Mouse (Mus musculus): ENCODE measurements around the gene Col2a1. TPM values are rescaled to one million over a fixed set of nuclear protein-coding genes. Genes with fewer than 3 reads are reported as not detected.

Col2a1 gene
- polyA plus RNA-seq, 1 experiment from 2014 or later, result 0.09 TPM

GRCm38 (mm10) chr15:97927018-97927417, 77.5 kb downstream of the Col2a1 start:
- H3K9ac ChIP-seq (ENCODE audit: low read depth, low read length), result no peak overlapping the region
- H3K27ac ChIP-seq (ENCODE audit: low read length), result no peak overlapping the region
- no peaks in the 10 kb centered on the region for H3K36me3 ChIP-seq (ENCODE audit: control insufficient read depth, insufficient read depth)
- no peak overlapping the region for H3K4me3 ChIP-seq (ENCODE audit: low read depth, low read length)
- H3K4me1 ChIP-seq (ENCODE audit: control insufficient read depth, low read depth, low read length), result no peaks in the 10 kb centered on the region
- H3K4me2 ChIP-seq (ENCODE audit: low read depth, low read length), result no peak overlapping the region
- WGBS (ENCODE audit: insufficient replicate concordance), result 46% methylated on average over 4 of the region's 4 CpGs
- no peaks in the 10 kb centered on the region for H3K27me3 ChIP-seq (ENCODE audit: control insufficient read depth, insufficient read depth, low read depth, low read length)
- no peak for ATAC-seq (ENCODE audit: low read depth)
- H3K9me3 ChIP-seq (replicated peaks; ENCODE audit: control insufficient read depth, low read length), result no peaks in the 10 kb centered on the region

Other genes starting within 250 kb of the Col2a1 start
- 1.6 and 2.1 TPM in 2 replicates for gene Rapgef3, start 236.7 kb downstream of the Col2a1 start, polyA plus RNA-seq (2015; fragmentation: Nextera tagmentation; extraction: Ambion mirVana)
- 98.9 and 103 TPM in 2 replicates for gene Slc48a1, start 226.2 kb downstream of the Col2a1 start, polyA plus RNA-seq (2015; fragmentation: Nextera tagmentation; extraction: Ambion mirVana)
- gene Hdac7, start 160.2 kb downstream of the Col2a1 start, polyA plus RNA-seq (2015; fragmentation: Nextera tagmentation; extraction: Ambion mirVana), result 4.7 and 5.8 TPM in 2 replicates
- gene Vdr, start 94.1 kb downstream of the Col2a1 start, polyA plus RNA-seq (2015; fragmentation: Nextera tagmentation; extraction: Ambion mirVana), result 0.13 and 0.30 TPM in 2 replicates
- gene Tmem106c, start 40.5 kb downstream of the Col2a1 start, polyA plus RNA-seq (2015; fragmentation: Nextera tagmentation; extraction: Ambion mirVana), result 12.2 and 14.4 TPM in 2 replicates
- gene Pfkm, start 87.9 kb upstream of the Col2a1 start, polyA plus RNA-seq (2015; fragmentation: Nextera tagmentation; extraction: Ambion mirVana), result 21.1 and 22.7 TPM in 2 replicates
- 12.5 and 12.9 TPM in 2 replicates for gene Senp1, start 89.0 kb upstream of the Col2a1 start, polyA plus RNA-seq (2015; fragmentation: Nextera tagmentation; extraction: Ambion mirVana)
- 22.3 and 22.8 TPM in 2 replicates for gene Asb8, start 160.9 kb upstream of the Col2a1 start, polyA plus RNA-seq (2015; fragmentation: Nextera tagmentation; extraction: Ambion mirVana)
- gene Ccdc184, start 162.5 kb upstream of the Col2a1 start, polyA plus RNA-seq (2015; fragmentation: Nextera tagmentation; extraction: Ambion mirVana), result 0.07 TPM in 1 of 2 replicates, not detected in the other
- gene Olfr288, start 190.8 kb upstream of the Col2a1 start, polyA plus RNA-seq (2015; fragmentation: Nextera tagmentation; extraction: Ambion mirVana), result not detected in 2 replicates
- gene Gm44579, start 216.3 kb upstream of the Col2a1 start, polyA plus RNA-seq (2015; fragmentation: Nextera tagmentation; extraction: Ambion mirVana), result not detected in 2 replicates
- not detected in 2 replicates for gene Olfr287, start 216.4 kb upstream of the Col2a1 start, polyA plus RNA-seq (2015; fragmentation: Nextera tagmentation; extraction: Ambion mirVana)
- not detected in 2 replicates for gene Olfr286, start 229.8 kb upstream of the Col2a1 start, polyA plus RNA-seq (2015; fragmentation: Nextera tagmentation; extraction: Ambion mirVana)